Mouse (Mus musculus) brown adipose tissue, adult 24 weeks (tissue): ENCODE results near the gene Agap1. TPM values are rescaled to one million over a fixed set of nuclear protein-coding genes. Genes with fewer than 3 reads are reported as not detected.

Source experiments
- H3K27ac ChIP-seq: fragments of 200-500 bp; replicated peaks from 2 replicates; pipeline ENCODE4 v1.5.1; 2012; ENCODE audit warnings: low read depth, mild to moderate bottlenecking, low read length
- H3K4me1 ChIP-seq: fragments of 200-500 bp; 2 replicates; pipeline ENCODE4 v1.6.1; 2012; ENCODE audit warnings: low read length, mixed read lengths; ENCODE audit not compliant: control insufficient read depth, insufficient read depth, insufficient read length
- H3K4me3 ChIP-seq: fragments of 200-500 bp; 2 replicates; pipeline ENCODE4 v1.5.1; 2012; ENCODE audit warnings: low read depth, mild to moderate bottlenecking, low read length, moderate library complexity; ENCODE audit not compliant: insufficient read depth
- polyA plus RNA-seq: library from polyadenylated mRNA; stranded (reverse); fragments of >200 nt; gene quantifications from 2 replicates; pipeline ENCODE4 v1.2.4, GENCODE M21; 2012; ENCODE audit not compliant: missing spikeins, insufficient read depth, insufficient read length

Gene Agap1
- polyA plus RNA-seq, 1 experiment, result 8.4 TPM

DNA sequence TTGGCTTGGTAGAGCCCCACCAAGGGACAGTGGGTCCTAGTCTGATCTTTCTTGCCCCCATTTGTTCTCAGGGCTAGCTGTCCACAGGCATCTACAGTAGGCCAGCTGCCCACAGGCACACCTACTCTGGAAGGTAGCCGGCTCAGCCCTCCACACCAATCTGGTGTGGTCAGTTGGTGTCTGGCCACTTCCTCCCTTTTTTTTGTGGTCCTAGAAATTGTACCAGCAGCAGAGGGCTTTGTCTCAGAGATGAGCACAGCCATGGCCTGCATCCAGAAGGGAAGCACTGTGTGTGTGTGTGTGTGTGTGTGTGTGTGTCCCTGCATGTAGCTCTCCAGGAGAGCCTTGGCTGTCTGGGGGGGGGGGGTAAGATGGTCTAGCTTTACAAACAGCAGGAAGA is 103.5 kb downstream of the Agap1 start:
- Histone ChIP-seq H3K27ac (no peak overlapping the region), H3K4me3 (no peak overlapping the region), H3K4me1 (peaks cover 21% of the 10 kb centered on the region)

DNA sequence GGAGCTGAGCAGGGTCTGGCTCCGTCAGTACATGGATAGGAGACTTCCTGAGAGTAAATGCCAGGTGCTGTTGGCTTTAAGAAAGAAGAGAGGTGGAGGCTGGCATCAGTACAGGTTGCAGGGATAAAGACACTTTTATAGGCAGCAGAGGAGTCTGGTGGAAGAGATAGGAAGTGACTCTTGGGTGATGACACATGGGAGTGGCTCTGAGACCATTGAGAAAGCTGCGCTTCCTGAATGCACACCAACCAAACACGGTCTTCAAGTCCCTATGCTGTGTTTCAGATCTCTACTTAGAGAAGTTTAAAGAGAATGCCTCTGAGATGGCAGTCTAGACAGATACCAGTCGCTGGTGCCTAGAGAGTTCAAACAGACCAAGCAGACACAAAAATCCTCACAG is 108.8 kb downstream of the Agap1 start:
- Histone ChIP-seq H3K27ac (no peak overlapping the region), H3K4me1 (peaks cover 13% of the 10 kb centered on the region), H3K4me3 (no peak overlapping the region)

DNA sequence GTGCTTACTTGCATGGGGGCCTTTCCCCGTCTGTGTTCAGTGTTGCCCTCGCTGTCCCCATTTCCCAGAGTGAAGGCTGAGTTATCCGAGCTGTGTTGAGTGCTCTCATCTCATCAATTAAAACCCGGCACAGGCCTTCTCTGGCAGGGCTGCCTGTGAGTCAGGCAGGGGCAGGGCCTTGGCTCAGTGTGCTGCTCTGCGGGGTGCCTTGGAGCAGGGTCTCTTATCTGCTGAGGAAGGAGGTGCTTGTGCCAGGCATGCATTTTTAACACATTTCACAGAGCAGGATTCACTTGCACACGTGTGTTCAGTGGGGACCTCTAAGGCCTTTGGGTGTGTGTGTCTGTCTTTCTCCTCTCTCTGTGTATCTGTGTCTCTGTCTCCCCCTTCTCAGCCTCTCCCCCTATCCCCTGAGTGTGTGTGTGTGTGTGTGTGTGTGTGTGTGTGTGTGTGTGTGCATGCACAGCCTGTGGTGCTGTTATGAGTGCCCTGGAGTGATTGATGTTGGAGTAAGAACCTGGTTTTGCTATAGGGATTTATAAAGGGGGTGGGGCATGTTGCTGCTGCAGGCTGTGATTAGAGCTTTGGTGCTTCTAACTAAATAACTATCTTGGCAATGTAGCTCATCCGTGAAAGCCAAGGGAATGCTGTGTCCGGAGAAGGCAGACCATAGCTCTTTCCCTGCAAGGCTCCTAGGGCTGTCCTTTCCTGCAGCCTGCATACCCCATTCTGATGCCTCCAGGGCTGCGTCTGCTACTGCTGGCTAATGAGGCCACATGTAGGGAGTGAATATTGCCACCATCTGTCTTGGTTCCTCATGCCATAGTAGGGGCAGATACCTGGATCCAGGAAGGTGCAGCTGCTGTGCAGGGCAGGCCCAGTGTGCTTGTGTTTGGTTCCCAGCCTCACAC is 112.2 kb downstream of the Agap1 start:
- peaks cover 28% of the 10 kb centered on the region for H3K4me1 ChIP-seq
- H3K4me3 ChIP-seq, result no peak overlapping the region
- H3K27ac ChIP-seq, result no peak overlapping the region

DNA sequence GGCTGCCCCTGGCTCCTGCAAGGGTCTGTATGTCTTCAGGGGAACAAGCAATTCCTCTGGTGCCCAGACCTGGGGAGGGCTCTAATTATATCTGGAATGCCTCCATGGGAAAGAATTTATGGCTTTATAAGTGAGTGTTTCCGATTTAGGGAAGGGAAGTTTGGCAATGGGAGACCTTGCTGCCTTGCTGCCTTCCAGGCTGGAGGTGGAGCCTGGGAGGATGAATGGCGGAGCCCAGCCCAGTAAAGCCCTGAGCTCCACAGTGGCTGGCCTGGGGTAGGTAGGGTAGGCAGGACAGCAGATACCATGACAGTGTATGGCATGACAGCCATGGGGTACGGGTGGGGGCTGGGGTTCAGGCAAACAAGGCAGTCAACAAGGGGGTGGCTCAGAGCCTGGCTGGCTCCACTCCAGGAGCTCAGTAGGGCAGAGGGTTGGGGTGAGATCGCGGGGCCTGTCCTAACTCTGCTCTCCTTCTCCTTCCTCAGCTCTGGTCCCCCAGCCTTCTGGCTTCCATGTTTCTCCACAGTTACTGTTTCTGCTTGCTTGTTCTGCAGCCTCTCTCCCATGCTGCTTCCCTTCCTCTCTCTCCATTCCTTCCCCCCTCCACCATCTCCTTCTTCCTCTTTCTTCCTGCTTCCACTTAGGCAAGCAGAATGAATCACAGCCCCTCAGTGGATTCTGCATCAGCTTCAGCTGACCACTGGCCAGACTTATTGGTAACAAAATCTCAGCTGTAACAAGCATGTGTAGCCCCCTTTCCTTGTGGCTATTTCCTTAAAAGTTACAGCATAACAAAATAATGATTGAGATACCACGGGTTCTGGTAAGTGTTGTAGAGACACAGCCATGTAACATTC is 114.2 kb downstream of the Agap1 start:
- Histone ChIP-seq H3K4me1 (peaks cover 30% of the 10 kb centered on the region), H3K27ac (no peak overlapping the region), H3K4me3 (no peak overlapping the region)

GRCm38 (mm10) chr1:89570522-89571299 is 116.1 kb downstream of the Agap1 start:
- peaks cover 36% of the 10 kb centered on the region for H3K4me1 ChIP-seq
- no peak overlapping the region for H3K27ac ChIP-seq
- no peak overlapping the region for H3K4me3 ChIP-seq

GRCm38 (mm10) chr1:89573486-89573885 is 118.9 kb downstream of the Agap1 start:
- H3K4me1 ChIP-seq, result peaks cover 26% of the 10 kb centered on the region
- no peak overlapping the region for H3K27ac ChIP-seq
- no peak overlapping the region for H3K4me3 ChIP-seq

DNA sequence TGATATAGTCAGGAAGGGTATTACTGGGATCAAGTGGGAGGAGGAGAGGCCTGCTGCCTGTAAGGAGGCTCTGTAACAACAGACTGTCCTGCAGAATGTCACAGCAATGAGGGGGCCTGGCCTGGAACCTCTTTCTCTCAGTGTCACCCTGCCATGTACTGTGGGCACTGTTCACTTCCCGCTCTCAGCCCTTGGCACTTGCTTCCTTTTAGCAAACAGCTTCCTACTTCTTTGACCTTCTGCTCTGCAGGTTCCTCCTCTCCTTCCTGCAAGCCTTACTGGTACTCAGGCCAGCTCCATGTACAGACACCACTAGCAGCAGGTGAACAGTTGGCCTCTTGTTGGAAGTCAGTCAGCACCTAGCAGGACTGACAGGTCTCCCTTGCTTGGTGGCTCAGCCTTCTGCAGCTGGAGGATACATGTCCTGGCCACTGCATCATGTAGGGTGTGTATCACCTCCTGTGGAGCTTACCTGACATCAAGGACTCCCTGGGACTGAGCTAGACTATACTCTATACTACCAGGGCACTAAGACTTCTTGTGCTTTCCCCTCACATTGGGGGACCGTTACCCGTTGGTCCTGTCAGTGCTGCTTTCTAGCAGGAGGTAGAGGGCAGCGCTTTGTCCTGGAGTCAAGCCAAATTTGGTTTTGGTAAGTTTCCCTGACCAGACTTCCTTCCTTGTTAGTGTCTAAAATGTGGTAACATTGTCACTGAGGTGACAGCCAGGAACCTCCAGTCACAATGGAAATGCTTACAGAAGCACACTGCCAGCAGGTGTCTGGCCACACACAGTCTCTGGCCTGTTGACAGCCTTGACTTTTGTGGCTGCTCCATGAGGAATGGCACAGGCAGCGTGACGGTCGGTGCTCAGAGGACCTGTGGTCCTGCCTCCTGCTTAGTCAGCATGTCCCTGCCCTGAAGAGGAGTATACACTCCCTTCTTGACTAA is 120.6 kb downstream of the Agap1 start:
- Histone ChIP-seq H3K27ac (no peak overlapping the region), H3K4me3 (no peak overlapping the region), H3K4me1 (peaks cover 16% of the 10 kb centered on the region)

DNA sequence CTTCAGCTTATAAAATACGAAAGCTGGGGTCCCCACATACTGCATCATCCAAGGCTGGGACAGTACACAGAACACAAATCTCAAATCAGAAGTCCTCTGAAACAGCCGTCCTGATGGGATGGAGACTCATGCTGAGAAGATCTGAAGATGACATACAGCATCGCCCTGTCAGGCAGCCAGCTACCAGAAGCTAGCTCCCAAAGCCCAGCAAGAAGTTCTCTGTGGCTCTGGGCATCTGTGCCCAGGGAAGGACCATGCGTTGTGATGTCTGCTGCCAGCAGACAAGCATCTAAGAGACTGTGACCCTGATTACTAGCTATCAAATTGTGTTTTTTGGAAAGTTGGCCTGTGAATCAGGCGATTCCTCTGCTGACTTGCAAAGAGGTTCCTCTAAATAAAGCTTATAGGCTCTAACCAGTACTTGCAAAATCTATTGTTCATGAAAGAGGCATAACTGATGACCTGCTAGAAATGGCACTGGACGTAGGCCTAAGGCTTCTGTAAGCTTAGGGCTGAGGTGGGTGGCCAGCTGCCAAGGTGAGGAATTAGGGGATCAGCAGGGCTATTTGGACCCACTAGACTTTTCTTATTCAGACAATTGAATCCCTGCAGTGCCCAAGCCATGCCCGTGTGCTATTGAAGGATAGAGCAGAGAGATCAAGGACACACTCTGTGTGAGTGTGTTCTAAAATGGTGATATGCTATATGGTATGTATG is 121.7 kb downstream of the Agap1 start:
- 0 out of 2 replicates have a peak overlapping the region, but pooled peaks have one; percentile 44 for H3K27ac ChIP-seq
- no peak overlapping the region for H3K4me3 ChIP-seq
- peaks cover 14% of the 10 kb centered on the region for H3K4me1 ChIP-seq

GRCm38 (mm10) chr1:89576985-89577384 is 122.4 kb downstream of the Agap1 start:
- H3K4me1 ChIP-seq, result peaks cover 14% of the 10 kb centered on the region
- peak overlapping the region; percentile 21; the same call in 1 of the 2 replicates for H3K4me3 ChIP-seq
- H3K27ac ChIP-seq, result peak overlapping the region; percentile 44; the same call in 1 of the 2 replicates

DNA sequence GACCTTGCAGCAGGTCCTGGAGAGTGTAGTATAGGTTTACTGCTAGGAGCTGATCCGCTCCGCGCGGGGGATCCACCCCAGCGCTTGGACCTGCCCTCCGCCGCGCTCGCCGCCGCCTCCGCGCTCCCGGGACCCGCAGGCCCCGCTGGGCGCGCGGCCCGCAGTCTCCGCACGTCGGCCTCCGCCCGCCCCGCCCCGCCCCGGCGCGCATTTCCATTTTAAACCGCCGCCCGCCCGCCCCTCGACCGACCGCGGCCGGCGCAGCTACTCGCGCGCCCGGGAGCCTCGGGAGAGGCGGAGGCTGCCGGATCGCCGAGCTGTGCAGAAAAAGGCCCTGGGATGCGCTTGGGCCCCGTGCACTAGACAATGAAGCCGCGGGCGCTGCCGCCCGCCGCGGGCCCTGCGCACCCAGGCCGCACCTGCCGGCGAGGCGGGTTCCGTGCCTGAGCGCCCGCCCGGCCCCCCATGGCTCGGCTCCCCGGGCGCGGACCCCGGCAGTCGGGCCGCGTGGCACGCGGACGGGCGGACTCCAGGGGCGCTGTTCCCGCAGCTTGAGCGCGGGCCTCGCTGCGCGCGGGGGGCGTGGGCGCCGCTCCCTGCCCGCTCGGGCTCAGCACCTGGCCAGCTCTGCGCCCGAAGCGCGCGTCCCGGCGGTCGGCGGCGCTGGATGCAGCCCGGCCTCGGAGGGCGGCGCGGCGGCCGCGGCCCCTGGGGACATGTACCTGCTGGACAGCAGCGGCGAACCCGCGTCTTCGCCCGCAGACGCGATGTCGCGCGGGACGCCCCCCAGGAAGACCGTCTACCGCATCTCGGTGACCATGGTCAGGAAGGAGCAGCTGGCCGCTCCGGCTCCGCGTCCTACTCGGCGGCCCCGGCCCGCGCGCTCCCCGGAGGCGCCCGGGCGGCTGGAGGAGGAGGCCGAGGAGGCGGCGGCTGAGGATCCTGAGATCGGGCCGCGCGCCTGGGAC is 125.7 kb downstream of the Agap1 start:
- peaks cover 17% of the 10 kb centered on the region for H3K4me1 ChIP-seq
- peak overlapping the region; percentile 66 for H3K4me3 ChIP-seq
- H3K27ac ChIP-seq, result no peak overlapping the region

DNA sequence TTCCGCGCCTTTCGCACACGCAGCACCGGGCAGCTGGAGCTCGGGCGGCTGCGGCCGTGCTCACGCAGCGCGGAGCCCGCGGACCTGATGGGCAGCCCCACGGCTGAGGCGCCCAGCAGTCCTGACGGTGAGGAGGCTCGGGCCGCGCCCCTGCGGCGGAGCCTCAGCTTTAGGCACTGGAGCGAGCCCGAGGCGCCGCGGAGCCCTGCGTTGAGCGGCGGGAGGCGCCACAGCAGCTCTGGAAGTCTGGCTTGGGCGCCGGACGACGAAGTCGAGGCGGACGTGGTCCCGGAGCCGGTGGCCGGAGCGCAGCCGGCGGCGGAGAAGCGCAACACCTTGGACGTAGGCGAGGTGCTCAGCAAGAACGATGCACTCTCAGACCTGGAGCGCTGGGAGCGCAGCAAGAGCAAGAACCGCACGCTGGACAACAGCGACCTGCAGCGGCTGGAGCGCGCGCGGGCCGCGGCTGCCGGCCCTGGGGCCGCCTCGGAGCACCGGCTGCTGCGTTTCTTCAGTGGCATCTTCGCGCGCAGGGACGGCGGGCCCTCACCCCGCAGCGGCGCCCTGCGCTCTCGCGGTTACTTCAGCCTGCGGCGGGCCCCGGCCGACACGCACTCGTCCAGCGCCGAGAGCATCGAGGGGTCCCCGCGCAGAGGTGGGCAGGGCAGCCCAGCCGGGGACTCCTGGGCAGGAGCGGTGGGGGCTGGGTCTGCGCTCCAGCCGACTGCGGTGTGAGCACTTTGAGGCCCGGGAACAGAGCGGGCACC is 126.6 kb downstream of the Agap1 start:
- Histone ChIP-seq H3K4me3 (peak overlapping the region; percentile 66), H3K27ac (no peak overlapping the region), H3K4me1 (peaks cover 10% of the 10 kb centered on the region)

- H3K27ac ChIP-seq, result no peak overlapping the region
- H3K4me3 ChIP-seq, result peak overlapping the region; percentile 66
- H3K4me1 ChIP-seq, result peaks cover 9% of the 10 kb centered on the region
Observed at GRCm38 (mm10) chr1:89581766-89582125, 127.1 kb downstream of the Agap1 start.
